Mouse (Mus musculus) left cerebral cortex, adult 2 months (tissue): Measurements from ENCODE around the gene Rab44. TPM values are rescaled to one million over a fixed set of nuclear protein-coding genes. Genes with fewer than 3 reads are reported as not detected.

ENCODE experiments used
- DNase-seq, 2 experiments: peaks; one replicate each; pipeline ENCODE4 v3.0.0; 2021 to 2022; ENCODE audit warnings: low spot score in 2 of 2, mixed read lengths in 1 of 2; ENCODE audit errors: extremely low spot score in 1 of 2
- H3K27ac ChIP-seq: fragments of 200-600 bp; 2 replicates; pipeline ENCODE4 v1.8.1; 2022
- H3K4me3 ChIP-seq: fragments of 200-600 bp; 2 replicates; pipeline ENCODE4 v1.8.1; 2022
- CTCF ChIP-seq: fragments of 200-600 bp; IDR thresholded peaks from 2 replicates; pipeline ENCODE4 v1.8.1; 2022; ENCODE audit warnings: antibody characterized with exemption, mild to moderate bottlenecking, moderate library complexity
- intact Hi-C: fragments of 180-260 bp; cut with DNase I; formaldehyde crosslinking; loops from one replicate; pipeline ENCODE4 v1.15.1; 2025
- total RNA-seq, 2 experiments: library from RNA; stranded (reverse); gene quantifications; 2 replicates each; pipeline ENCODE4 v1.2.3; 2021

Rab44 gene
- total RNA-seq, 2 experiments from 2014 or later: 0.32 TPM; not detected in 1

DNA sequence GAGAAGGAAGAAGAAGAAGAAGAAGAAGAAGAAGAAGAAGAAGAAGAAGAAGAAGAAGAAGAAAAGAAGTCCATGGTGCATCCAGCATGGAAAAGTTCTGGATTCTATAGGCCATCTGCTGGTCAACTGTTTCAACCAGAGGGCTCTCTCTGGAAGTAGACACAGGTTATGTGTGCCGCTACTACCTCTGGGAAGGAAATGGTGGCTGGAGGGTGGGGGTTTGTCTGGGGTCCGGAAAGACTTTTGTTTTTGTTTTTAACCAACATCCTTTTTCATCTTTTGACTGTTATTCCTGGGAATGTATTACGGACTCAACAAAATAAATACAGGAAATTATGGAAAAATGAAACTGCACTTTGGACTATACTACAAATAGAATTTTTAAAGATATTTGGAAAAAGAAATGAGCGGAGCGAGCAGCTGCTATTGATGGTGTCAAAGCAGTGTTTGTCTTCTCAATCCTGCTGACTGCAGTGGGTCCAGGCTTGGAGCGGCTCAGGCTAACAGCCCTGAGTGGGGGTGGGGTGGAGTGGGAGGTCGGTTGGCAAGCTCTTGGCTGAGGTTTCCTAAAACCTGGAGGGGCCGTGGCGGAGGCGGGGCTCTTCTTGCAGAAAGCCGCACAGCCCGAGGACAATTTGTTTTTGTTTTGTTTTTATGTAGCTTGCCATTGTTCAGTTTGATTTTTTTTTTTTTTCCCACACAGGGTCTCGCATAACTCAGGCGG, 36.0 kb upstream of the Rab44 start:
- DNase-seq: peak; percentile 45 to 60
- H3K27ac ChIP-seq: peak overlapping the region; percentile 65; the same call in 1 of the 2 replicates
- H3K4me3 ChIP-seq: peak overlapping the region; percentile 33
- no peak; the same call in none of the 2 replicates for TF ChIP-seq CTCF
- intact Hi-C loops: loop anchor here (1.0 kb wide), 1 partner anchor 17 kb away; no protein-coding TSS in a partner anchor

GRCm38 (mm10) chr17:29078519-29079383, 35.2 kb upstream of the Rab44 start:
- intact Hi-C loops: loop anchor here (1.0 kb wide), 1 partner anchor 17 kb away; no protein-coding TSS in a partner anchor
- DNase-seq: peak in 1 of 2 experiments; percentile 31
- Histone ChIP-seq H3K4me3 (peak overlapping the region; percentile 33), H3K27ac (peak overlapping the region; percentile 65)
- TF ChIP-seq CTCF: no peak

DNA sequence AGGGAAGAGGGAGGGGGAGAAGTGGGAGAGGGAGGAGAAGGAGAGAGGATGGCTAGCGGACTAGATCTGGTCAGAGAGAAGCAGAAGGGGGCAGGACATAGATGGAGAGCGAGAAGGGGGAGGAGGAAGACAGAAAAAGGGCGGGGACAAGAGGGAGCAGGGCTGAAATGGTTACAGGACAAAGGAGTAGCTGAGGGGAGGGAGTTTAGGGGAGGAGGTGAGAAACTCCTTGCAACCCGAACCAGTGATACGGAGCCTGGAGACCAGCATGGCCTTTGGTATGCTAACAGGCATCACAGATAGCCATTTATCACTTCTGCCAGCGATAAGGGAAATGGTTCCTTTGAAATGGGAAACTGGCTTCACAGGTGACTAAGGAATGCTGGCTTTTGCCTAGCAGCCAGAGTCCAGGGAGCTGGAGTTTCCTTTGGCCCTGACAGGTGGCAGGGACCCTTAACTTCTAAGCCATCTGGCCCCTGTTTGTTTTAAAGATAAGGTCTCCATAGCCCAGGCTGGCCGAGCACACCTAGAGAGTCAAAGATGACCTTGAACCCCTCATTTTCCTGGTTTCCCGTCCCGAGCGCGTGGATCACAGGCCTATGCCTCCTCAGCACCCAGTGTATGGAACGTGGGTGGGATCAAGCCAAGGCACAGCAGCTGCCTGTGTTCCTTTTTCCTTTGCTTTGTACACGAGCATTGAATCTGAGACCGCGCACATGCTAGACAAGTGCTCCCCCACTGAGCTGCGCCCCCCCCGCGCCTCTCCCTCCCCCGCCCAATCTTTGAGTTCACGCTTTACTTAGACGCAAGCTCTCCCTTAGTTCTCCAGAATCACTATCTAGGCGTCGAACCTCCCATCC, 33.0 kb upstream of the Rab44 start:
- intact Hi-C loops: no loop called here
- DNase-seq: no peak
- TF ChIP-seq CTCF: no peak
- Histone ChIP-seq H3K27ac (no peak overlapping the region), H3K4me3 (no peak overlapping the region)

GRCm38 (mm10) chr17:29081618-29082381, 32.1 kb upstream of the Rab44 start:
- Histone ChIP-seq H3K4me3 (no peak overlapping the region), H3K27ac (peak overlapping the region; percentile 68)
- peak; percentile 28 to 37 for DNase-seq
- intact Hi-C loops: no loop called here
- no peak for TF ChIP-seq CTCF

GRCm38 (mm10) chr17:29083586-29083985, 30.4 kb upstream of the Rab44 start:
- no peak for TF ChIP-seq CTCF
- intact Hi-C loops: no loop called here
- no peak for DNase-seq

DNA sequence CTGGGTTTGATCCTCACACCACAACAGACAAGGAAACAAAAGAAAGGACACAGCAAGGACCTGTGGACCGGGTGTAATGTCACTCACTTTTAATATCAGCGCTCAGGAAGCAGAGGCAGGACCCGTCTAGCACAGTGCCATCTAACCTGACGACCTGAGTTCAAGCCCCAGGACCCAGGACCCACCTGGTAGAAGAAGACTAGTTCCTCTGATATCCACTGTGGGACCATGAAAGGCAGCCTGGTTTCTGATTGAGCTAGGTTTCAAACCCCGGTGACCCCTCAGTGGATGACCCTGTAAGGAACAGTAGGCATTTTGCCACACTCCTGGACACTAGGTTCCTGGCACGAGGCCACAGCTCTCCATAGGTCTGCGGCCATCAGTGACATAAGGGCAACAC, 29.3 kb upstream of the Rab44 start:
- Histone ChIP-seq H3K4me3 (no peak overlapping the region), H3K27ac (no peak overlapping the region)
- intact Hi-C loops: no loop called here
- no peak for DNase-seq
- no peak for TF ChIP-seq CTCF

More at GRCm38 (mm10) chr17:29083586-29083985, 30.4 kb upstream of the Rab44 start:
- Histone ChIP-seq H3K27ac (no peak overlapping the region), H3K4me3 (no peak overlapping the region)

DNA sequence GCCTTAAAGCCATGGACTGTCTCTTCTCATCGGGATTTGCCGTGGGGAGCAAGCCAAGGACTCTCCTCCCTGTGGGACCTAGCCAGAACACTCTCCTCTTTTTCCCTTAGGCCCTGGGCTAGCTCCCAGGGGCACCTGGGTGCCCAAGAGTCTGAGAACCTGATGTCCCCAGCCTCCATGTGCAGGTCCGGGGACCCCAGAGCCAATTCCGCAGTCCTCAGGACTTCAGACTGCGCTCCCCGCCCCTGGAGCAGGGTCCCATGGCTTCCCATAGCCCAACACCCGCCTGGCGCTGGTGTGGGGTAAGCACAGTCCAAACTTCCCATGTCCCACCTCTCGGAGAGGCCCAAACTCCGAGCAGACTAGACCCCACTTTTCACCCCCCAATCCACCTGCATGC, 28.7 kb upstream of the Rab44 start:
- Histone ChIP-seq H3K4me3 (no peak overlapping the region), H3K27ac (no peak overlapping the region)
- intact Hi-C loops: no loop called here
- DNase-seq: no peak
- no peak for TF ChIP-seq CTCF

GRCm38 (mm10) chr17:29086916-29087315, 27.0 kb upstream of the Rab44 start:
- DNase-seq: peak in 1 of 2 experiments; percentile 4
- intact Hi-C loops: no loop called here
- H3K27ac ChIP-seq: no peak overlapping the region
- H3K4me3 ChIP-seq: no peak overlapping the region
- TF ChIP-seq CTCF: no peak

DNA sequence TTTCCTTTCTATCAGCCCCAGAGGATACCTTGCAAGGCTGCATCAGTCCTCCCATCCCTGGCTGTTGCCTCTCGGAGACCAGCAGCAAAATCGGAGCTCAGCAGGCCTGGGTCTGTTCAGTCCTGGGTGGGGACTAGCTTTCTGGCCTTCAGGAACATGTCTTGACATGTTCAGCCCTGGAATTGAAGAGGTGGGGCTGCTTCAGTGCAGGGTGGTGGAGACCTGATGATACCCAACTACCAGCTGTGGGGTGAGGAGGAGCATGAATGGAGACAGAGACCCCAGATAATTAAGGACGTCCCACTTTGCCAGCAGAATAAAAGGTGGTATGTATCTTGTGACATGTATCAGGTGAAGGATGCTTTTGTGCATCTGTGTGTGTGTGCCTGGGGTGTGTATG, 23.2 kb upstream of the Rab44 start, which contains the start of gene Cdkn1a:
Cdkn1a (plus strand) TSS at position 201 of the 400 bp plus-strand sequence.
- Histone ChIP-seq H3K27ac (no peak within 1 kb of the TSS), H3K4me3 (no peak within 1 kb of the TSS)
- no peak for TF ChIP-seq CTCF
- DNase-seq: peak in 1 of 2 experiments; percentile 5
- intact Hi-C loops: no loop called here

- intact Hi-C loops: no loop called here
- Histone ChIP-seq H3K27ac (no peak overlapping the region), H3K4me3 (no peak overlapping the region)
- no peak for TF ChIP-seq CTCF
- DNase-seq: peak in 1 of 2 experiments; percentile 5
These were observed 22.5 kb upstream of the Rab44 start for GRCm38 (mm10) chr17:29091348-29091944.
